Mouse (Mus musculus) cerebral cortex, adult 2 months (tissue): ENCODE measurements around the gene Pigm.

Experiments used
- WGBS: fragments of 180-500 bp; shearing (Covaris S2); methylation state at CpG from one replicate; pipeline ENCODE4 v1.1.7; 2018; 5-methylcytosine and 5-hydroxymethylcytosine counted together

The Pigm gene

DNA sequence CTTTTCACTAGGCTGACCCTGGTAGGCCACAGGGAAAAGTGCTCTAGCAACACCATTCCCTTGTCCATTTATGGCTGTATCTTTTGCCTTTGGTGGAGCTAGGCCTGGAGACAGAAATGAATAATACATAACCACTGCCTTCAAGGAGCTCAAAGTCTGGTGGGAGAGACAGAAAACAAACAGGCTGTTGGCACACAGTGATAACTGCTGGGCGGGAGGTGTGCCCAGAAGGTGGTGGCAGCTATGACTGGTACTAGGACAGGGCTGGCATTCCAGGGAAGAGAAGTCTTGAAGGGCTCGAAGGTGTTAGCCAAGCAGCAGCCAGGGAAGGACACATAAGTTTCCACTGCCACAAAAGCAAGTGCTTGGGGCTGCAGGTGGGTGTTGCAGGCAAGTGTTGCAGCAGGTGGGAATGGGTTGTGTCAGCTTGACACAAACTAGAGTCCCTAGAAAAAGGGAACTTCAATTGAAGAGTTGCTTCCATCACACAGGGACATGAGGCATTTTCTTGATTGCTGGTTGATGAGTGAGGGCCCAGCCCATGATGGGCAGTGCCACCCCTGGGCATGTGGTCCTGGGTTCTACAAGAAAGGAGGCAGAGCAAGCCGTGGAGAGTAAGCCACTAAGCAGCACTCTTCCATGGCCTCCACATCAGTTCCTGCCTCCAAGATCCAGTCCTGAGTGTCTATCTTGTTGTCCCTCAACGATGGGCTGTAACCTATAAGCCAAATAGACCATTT, 37.3 kb downstream of the Pigm start:
- WGBS = 76% methylated on average over 4 of the region's 4 CpGs

DNA sequence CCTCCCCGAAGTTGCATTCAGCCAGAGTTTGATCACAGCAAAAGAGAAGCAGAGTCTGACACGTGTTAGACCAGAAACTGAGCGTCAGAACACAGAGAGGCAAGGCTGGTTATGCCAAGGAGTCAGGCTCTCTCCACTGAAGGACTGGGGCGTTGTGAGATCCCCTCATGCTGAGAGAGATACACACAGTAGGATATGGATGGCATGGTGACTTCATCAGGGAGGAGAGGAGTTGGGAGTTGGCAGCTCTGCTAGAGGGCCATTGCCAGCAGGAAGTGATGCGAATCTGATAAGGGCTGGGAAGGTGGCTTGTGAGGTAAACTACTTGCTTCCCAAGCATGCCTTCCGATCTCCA, 37.9 kb downstream of the Pigm start:
- 92% methylated on average over 6 of the region's 6 CpGs for WGBS

DNA sequence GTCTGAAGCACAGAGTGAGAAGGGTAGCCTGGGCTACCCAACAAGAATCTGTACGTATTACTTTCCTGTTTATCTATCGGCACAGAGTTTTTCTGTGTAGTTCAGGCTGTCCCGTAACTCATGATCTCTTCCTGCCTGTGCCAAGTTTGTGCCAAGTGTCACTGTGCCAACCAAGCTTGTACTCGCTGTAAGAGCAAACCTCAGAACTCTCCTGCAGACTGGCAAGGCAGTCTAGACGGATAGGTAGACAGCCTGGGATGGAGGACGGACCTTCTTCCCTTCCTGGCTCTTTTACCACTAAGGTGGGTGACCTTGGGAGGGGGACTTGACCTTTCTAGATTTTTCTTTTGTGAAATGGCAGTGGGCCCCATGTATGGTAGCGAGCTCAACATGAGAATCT, 38.7 kb downstream of the Pigm start:
- 84% methylated on average over 7 of the region's 7 CpGs for WGBS

DNA sequence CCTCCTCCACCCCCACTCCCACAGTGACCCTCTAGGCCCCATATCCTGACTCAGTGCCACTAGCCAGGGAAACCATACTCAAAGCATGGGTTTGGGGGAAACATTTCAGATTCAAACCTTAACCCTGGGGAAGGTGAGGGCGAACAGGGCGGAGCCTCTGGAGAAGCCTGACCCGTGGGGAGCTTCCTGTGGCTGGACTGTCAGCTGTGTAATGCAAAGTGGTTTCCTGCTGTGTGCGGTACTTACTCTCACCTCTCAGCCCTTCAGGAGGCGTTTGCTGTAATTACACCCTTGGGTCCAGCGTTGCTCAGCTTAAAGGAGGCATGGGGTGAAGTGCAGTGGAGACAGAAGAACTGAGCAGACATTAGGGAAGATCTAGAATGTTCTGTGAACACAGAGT, 41.8 kb downstream of the Pigm start:
- WGBS = 50% methylated on average over 6 of the region's 6 CpGs

DNA sequence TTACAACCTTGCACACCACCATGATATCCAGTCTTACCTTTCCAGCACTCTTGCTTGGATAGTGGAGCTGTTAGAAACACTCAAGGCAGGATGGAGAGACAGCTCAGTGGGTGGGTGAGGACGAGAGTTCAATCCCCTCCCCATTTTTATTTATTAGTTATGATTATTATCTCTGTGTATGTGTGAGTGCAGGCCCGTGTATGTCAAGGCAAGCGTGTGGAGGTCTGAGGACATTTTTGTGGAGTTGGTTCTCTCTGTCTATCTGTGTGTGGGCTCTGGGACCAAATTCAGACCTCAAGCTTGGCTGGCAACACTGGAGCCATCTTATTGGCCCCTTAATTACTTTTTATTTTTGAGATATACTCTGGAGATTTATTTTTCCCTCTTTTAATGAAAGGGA, 42.3 kb downstream of the Pigm start:
- 85% methylated on average over 3 of the region's 3 CpGs for WGBS

DNA sequence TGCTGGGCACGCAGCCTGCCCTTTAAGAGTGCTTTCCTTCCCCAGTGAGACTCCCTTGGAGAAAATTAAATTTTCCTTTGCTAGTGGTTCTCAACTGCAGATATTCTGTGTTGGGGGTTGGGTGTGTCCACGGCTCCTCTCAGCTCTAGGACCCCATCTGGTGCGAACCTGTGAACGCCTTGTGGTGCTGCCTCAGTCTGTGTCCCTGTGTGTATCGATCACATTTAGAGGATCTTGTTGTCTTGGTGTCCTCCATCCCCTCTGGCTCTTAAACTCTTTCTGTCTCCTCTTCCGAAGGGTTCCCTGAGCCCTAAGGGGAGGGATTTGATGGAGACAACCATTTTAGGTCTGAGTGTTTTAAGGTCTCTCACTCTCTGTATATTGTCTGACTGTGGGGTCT, 43.8 kb downstream of the Pigm start:
- 95% methylated on average over 6 of the region's 6 CpGs for WGBS

DNA sequence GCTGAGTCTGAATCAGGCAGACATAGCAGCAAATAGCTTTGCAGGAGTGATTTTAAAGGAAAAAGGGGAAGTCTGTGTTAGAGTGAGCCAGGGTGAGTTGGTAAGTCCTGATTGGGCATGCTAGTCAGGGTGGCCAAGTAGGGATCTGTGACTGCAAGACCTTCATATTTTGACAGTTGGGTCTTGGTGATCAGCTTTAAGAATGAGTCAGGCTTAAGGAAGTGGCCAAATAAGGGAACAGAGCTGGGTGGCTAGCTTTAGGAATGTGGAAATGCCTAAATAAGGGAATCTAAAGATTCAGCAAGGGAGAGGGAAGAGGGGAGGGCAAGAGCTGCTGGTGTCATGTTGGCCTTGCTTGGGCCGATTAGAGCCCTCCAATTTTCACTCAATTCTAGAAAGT, 47.0 kb downstream of the Pigm start:
- 63% methylated on average over 1 of the region's 1 CpGs for WGBS

DNA sequence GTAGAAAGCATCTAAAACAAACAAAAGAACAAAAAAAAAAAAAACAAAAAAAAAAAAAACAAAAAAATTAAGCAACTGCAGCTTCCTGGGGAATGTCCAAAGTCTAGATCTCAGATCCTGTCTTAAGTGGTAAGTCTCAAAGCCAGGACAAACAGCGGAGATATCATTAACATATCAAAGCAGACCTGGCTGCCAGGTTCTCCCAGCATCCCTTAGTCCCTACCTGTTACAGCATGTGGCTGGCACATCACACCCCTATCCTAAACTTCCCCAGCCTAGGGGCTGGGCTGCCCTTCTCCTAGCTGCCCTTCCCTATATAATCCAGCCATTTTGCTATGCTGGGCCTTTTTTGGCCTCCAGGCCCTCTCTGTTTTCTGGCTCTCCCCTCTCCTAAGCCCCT, 50.1 kb downstream of the Pigm start:
- 88% methylated on average over 1 of the region's 1 CpGs for WGBS

DNA sequence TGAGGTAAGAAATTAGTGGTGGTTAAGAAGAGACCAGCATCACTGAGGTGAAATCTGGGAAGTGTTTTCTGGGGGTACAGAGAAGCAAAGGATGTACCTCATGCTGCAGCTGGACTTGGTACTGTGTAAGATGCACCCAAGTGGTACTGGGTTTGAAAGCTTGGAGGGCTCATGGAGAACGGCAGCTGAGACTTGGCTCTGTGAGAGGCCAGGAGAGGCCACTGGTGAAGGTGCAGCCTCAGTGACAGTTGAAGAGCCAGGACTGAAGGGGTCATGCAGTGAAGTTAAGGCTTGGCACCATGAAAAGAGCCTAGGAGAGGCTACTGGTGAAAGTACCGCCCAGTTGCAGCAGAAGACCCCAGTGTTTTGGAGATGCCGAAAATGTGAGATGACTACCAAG, 51.5 kb downstream of the Pigm start:
- WGBS = 90% methylated on average over 3 of the region's 3 CpGs

DNA sequence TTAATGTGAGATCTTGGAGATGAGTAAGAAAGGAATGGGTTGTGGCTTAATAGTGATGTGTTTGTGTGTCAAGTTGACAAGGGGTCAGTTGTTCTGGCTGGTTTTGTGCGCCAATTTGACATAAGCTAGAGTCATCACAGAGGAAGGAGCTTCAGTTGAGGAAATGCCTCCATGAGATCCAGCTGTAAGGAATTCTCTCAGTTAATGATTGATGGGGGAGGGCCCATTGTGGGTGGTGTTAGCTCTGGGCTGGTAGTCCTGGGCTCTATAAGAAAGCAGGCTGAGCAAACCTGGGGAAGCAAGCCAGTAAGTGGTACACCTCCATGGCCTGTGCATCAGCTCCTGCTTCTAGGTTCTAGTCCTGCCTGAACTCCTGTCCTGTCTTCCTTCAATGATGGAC, 52.3 kb downstream of the Pigm start:
- WGBS = 91% methylated on average over 1 of the region's 1 CpGs

DNA sequence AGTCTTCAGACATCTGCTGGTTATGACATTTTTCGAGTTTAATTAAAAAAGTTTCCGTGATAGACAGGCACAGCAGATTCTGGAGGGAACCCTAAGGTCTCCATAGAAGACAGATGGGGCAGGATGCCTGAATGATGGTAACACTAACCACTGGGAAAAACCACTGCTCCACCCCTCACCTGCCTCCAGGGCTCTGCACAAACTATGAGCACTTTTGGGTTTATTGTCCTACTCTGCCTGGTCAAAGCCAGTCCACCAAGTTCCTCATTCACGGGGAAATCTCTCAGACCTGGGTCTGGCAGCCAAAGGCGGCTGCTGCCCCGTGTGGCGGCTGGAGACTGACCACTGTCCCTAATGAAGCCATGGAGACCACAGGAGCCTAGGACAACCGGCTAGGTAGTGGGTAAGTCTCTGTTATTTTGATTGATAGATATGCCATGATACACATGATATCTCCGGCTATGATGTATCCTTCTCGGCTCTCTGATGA, 54.4 kb downstream of the Pigm start:
- 68% methylated on average over 9 of the region's 9 CpGs for WGBS

DNA sequence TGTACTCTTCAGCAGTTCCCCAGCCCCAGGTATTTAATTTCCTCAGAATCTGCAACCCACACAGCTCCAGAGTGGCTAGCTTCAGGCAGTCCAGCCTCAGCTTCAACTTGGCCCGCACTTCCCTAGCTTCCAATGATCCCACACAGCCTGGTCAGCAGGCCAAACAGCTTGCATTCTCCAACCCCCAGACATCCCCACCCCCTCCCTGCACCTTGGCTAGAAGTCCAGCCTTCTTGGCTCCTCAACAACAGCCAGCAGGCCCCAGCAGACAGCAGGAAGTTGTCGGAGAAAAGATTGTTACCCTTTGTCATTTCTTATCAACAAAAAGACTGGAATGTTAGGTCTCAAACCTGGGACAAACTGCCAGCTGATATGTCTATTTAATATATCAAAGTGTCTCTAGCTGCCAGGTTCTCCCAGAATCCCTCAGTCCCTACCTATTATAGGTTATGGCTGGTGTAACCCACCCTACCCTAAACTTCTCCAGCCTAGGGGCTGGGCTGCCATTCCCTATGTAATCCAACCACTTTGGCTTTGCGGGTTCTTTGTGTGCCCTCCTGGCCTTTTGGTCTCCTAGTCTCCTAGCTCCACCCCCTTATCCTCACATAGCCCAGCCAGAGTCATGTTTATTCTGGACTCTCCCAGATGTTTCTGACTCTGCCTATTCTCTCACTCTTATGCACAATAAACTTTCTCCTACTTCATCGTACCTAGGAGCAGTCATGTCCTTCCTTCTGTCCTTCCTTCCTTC, 55.7 kb downstream of the Pigm start:
- WGBS = 55% methylated on average over 4 of the region's 4 CpGs

DNA sequence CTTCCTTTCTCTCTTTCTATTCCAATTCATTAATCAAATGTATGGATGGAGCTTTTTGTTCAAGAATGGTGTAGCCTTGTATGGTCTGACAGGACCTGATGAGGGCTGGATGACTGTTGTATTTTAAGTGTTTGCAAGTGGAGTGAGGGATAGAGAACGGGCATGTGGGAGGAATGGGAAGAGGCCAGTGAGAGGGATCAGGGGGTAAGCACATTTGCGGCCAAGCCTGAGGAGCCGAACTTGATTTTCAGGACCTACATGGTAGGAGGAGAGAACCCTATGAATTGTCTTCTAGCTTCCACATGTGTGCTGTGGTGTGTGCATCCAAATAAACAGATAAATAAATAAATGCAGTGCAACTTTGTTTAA, 56.2 kb downstream of the Pigm start:
- 89% methylated on average over 3 of the region's 3 CpGs for WGBS

DNA sequence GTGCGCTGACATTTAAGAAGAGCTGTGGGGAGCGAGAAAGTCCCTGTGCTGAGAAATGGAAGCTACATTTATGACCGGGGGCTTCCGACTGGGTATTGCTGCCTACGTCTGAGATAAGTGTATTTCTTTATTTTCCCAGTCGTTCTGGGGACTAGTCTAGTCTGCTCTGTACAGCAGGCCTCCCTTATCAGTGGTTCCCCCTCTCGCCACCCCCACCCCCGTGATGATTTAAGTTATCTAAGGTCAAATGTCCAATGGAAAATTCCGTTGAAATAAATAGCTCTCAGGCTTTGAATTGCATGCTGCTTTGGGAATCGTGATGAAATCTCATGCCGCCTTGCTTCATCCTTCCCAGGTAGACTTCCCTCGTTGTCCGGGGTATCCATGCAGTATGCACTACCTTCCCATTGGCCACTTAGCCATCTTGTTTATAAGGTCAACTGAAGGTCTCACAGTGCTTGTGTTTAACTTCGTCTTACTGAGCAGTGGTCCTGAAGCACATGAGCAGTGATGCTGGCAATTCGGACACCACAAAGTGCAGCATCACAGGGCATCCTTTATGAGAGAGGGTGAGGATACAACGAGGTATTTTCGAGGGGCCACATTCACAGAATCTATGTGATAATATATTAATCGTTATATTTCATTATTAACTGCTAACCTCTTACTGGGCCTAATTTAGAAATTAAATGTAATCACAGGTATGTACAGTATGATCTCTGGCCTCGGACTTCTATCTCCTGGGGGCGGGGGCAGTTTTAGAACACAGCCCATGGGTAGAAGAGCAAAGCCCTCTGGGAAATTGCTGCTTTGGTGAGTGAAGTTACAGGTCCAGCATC, 56.9 kb downstream of the Pigm start:
- 89% methylated on average over 20 of the region's 20 CpGs for WGBS
